Mouse (Mus musculus) testis, adult 2 months (tissue): ENCODE results near the gene Kcnd2.

ENCODE experiments used
- CTCF ChIP-seq: fragments of 200-500 bp; IDR thresholded peaks from 2 replicates; pipeline ENCODE4 v1.5.1; 2012; ENCODE audit warnings: low read depth, mild to moderate bottlenecking, inconsistent platforms, low read length, moderate library complexity; ENCODE audit not compliant: control insufficient read depth, insufficient read depth, insufficient replicate concordance
- POLR2A ChIP-seq: fragments of 200-500 bp; IDR thresholded peaks from 2 replicates; pipeline ENCODE4 v1.6.1; 2012; ENCODE audit warnings: low read depth, mild to moderate bottlenecking, inconsistent platforms, low read length, moderate library complexity; ENCODE audit not compliant: control insufficient read depth

DNA sequence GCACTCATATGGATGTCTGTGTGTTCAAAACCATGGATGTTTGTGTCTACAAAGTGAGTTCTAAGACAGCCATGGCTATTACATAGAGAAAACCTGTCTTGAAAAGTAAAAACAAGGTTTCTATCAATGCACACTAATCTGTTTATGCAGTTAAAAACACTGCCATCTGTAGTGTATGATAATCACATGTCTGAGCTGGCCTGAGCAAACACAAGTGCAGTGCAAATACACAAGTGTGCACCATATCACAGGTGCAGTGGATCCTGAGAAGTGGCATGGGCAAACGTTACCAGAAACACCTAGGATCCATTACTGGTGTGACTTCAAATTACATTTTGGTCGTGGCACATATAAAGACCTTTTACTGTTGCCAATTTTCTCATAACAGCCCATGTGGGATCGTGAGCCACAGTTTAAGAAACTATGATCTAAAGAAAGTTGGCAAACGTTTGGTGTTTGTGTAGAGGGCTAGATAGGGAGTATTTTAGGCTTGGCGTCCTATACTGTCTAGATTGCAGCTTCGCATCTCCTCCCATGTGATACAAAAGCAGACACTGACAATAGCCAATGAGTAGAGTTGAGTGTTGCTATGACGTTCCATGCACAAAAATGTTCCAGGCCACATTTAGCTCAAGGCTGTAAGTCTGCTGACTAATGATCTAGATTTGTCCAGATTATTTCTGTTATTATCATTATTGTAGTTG is 559.1 kb downstream of the Kcnd2 start:
- TF ChIP-seq POLR2A (no peak), CTCF (no peak)
